Mouse (Mus musculus): ENCODE measurements at regions not wholly inside any gene's neighbourhood (a gene's known extent, or its start where the extent isn't known, plus 50 kb on each side); places are given as distances from the start of the nearest gene placed in this dataset.

GRCm38 (mm10) chr3:52754401-52754800 is 262.6 kb downstream of the Cog6 start:
- Histone ChIP-seq H3K4me1 (ENCODE audit: control insufficient read depth, low read depth, low read length) (no peaks in the 10 kb centered on the region), H3K4me3 (ENCODE audit: low read depth, low read length) (no peak overlapping the region), H3K27ac (ENCODE audit: low read length) (no peak overlapping the region), H3K36me3 (ENCODE audit: control insufficient read depth, insufficient read depth) (no peaks in the 10 kb centered on the region), H3K9me3 (replicated peaks; ENCODE audit: control insufficient read depth, low read length) (no peaks in the 10 kb centered on the region), H3K4me2 (ENCODE audit: low read depth, low read length) (no peak overlapping the region), H3K27me3 (ENCODE audit: control insufficient read depth, insufficient read depth, low read depth, low read length) (no peaks in the 10 kb centered on the region), H3K9ac (ENCODE audit: low read depth, low read length) (no peak overlapping the region)
- 75% methylated on average over 4 of the region's 4 CpGs for WGBS (ENCODE audit: insufficient replicate concordance)
- ATAC-seq (ENCODE audit: low read depth) = peak; percentile 72

DNA sequence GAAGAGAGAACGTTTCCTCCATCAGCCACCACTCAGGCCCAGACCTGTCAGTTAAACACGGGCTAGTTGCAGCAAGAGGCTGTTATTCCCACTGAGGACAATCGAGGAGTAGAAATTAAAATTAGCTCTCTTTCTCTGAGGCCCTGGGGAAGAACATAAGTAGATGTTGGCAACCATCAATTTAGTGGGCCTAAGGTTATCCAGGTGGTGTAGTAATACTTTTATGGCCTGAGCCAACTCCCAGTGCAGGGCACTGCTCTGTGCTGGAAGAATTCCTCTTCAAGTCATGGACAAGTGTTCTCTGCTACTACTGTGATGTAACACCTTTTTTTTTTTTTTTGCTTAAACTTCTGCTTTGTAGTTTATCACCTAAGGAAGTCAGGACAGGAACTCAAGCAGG is 270.1 kb downstream of the Cog6 start:
- ATAC-seq (ENCODE audit: low read depth) = no peak
- Histone ChIP-seq H3K27me3 (ENCODE audit: control insufficient read depth, insufficient read depth, low read depth, low read length) (no peaks in the 10 kb centered on the region), H3K36me3 (ENCODE audit: control insufficient read depth, insufficient read depth) (no peaks in the 10 kb centered on the region), H3K9me3 (replicated peaks; ENCODE audit: control insufficient read depth, low read length) (no peaks in the 10 kb centered on the region), H3K4me2 (ENCODE audit: low read depth, low read length) (no peak overlapping the region), H3K9ac (ENCODE audit: low read depth, low read length) (no peak overlapping the region), H3K4me1 (ENCODE audit: control insufficient read depth, low read depth, low read length) (no peaks in the 10 kb centered on the region), H3K27ac (ENCODE audit: low read length) (no peak overlapping the region), H3K4me3 (ENCODE audit: low read depth, low read length) (no peak overlapping the region)
- 40% methylated on average over 3 of the region's 3 CpGs for WGBS (ENCODE audit: insufficient replicate concordance)

- Histone ChIP-seq H3K9me3 (replicated peaks; ENCODE audit: control insufficient read depth, low read length) (no peaks in the 10 kb centered on the region), H3K4me3 (ENCODE audit: low read depth, low read length) (no peak overlapping the region), H3K27me3 (ENCODE audit: control insufficient read depth, insufficient read depth, low read depth, low read length) (no peaks in the 10 kb centered on the region), H3K9ac (ENCODE audit: low read depth, low read length) (no peak overlapping the region), H3K4me2 (ENCODE audit: low read depth, low read length) (no peak overlapping the region), H3K4me1 (ENCODE audit: control insufficient read depth, low read depth, low read length) (no peaks in the 10 kb centered on the region), H3K27ac (ENCODE audit: low read length) (no peak overlapping the region), H3K36me3 (ENCODE audit: control insufficient read depth, insufficient read depth) (no peaks in the 10 kb centered on the region)
- WGBS (ENCODE audit: insufficient replicate concordance) = 44% methylated on average over 8 of the region's 8 CpGs
- 0 out of 2 replicates have a peak, but pooled peaks have one; percentile 9 for ATAC-seq (ENCODE audit: low read depth)
These were observed 272.7 kb downstream of the Cog6 start for GRCm38 (mm10) chr3:52744334-52744733.

DNA sequence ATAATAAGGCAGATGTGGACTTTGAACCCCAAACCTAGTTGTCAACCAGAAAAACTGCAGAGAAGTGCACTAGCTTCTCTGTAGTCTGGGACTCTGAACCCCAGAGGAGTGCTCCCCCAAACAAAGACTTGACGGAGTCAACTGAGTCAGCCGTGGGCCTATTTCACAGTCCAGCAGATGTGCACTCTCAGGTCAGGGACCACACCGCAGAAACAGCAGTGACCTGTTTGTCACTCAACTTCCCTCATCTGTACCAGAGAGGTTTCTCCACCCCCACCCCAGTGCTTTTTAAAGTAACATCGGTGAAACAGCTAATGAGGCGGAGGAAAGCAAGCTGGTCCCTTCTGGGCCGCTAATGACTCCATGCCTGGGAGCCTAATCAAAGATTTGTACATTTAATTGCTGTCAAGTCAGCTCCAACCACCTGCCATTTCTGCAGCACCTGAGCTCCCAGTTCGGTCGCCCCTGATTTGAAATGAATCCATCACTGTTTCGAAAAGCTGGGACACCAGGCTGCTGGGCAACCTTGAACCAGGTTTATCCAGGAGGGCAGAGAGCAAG is 276.5 kb downstream of the Cog6 start:
- Histone ChIP-seq H3K27ac (ENCODE audit: low read length) (no peak overlapping the region), H3K4me2 (ENCODE audit: low read depth, low read length) (no peak overlapping the region), H3K4me3 (ENCODE audit: low read depth, low read length) (no peak overlapping the region), H3K9me3 (replicated peaks; ENCODE audit: control insufficient read depth, low read length) (no peaks in the 10 kb centered on the region), H3K4me1 (ENCODE audit: control insufficient read depth, low read depth, low read length) (no peaks in the 10 kb centered on the region), H3K36me3 (ENCODE audit: control insufficient read depth, insufficient read depth) (no peaks in the 10 kb centered on the region), H3K9ac (ENCODE audit: low read depth, low read length) (no peak overlapping the region), H3K27me3 (ENCODE audit: control insufficient read depth, insufficient read depth, low read depth, low read length) (no peaks in the 10 kb centered on the region)
- no peak for ATAC-seq (ENCODE audit: low read depth)
- 55% methylated on average over 9 of the region's 9 CpGs for WGBS (ENCODE audit: insufficient replicate concordance)

DNA sequence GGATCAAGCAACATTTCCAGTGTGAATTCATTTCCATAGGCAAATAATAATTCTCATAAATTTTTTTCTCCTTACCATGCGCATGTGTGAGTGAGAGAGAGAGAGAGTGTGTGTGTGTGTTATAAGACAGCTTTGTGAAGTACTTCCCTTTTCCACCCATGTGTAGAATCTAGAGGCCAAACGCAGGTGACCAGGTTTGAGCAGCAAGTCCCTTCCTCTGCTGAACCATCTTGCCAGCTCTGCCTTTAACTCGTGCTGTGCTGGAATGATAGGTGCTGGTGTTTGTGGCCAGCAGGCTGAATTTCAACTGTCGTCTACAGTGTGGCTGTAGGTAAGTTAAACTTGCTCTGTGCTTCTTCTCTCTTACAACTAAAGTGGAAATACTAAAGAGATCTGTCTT is 277.5 kb downstream of the Cog6 start:
- no peaks in the 10 kb centered on the region for H3K4me1 ChIP-seq (ENCODE audit: control insufficient read depth, low read depth, low read length)
- no peak overlapping the region for H3K9ac ChIP-seq (ENCODE audit: low read depth, low read length)
- no peaks in the 10 kb centered on the region for H3K36me3 ChIP-seq (ENCODE audit: control insufficient read depth, insufficient read depth)
- no peaks in the 10 kb centered on the region for H3K27me3 ChIP-seq (ENCODE audit: control insufficient read depth, insufficient read depth, low read depth, low read length)
- no peaks in the 10 kb centered on the region for H3K9me3 ChIP-seq (replicated peaks; ENCODE audit: control insufficient read depth, low read length)
- no peak overlapping the region for H3K4me3 ChIP-seq (ENCODE audit: low read depth, low read length)
- no peak overlapping the region for H3K27ac ChIP-seq (ENCODE audit: low read length)
- no peak for ATAC-seq (ENCODE audit: low read depth)
- no peak overlapping the region for H3K4me2 ChIP-seq (ENCODE audit: low read depth, low read length)
- WGBS (ENCODE audit: insufficient replicate concordance) = 30% methylated on average over 4 of the region's 4 CpGs

DNA sequence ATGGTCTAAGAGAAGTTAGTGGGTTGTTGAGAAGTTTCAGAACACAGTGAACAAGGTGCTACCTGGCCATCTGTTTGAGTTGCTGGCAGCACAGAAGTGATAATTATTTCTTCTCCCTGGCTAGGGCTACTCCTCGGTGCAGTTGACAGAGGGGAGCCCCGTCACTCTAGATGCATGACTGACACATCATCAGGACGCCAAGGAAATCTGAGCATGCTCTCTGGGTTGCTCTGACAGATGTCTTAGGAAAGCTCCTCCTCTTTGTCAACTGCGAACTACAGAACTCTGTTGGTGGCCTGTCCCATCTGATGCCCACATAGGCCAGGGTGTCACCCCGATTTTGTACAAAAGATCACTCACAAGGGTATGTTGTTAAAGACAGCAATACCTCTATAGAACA is 278.7 kb downstream of the Cog6 start:
- H3K27ac ChIP-seq (ENCODE audit: low read length) = no peak overlapping the region
- H3K4me1 ChIP-seq (ENCODE audit: control insufficient read depth, low read depth, low read length) = no peaks in the 10 kb centered on the region
- no peaks in the 10 kb centered on the region for H3K36me3 ChIP-seq (ENCODE audit: control insufficient read depth, insufficient read depth)
- no peak for ATAC-seq (ENCODE audit: low read depth)
- H3K27me3 ChIP-seq (ENCODE audit: control insufficient read depth, insufficient read depth, low read depth, low read length) = no peaks in the 10 kb centered on the region
- H3K9me3 ChIP-seq (replicated peaks; ENCODE audit: control insufficient read depth, low read length) = no peaks in the 10 kb centered on the region
- H3K4me2 ChIP-seq (ENCODE audit: low read depth, low read length) = no peak overlapping the region
- H3K4me3 ChIP-seq (ENCODE audit: low read depth, low read length) = no peak overlapping the region
- no peak overlapping the region for H3K9ac ChIP-seq (ENCODE audit: low read depth, low read length)
- WGBS (ENCODE audit: insufficient replicate concordance) = 46% methylated on average over 5 of the region's 5 CpGs

GRCm38 (mm10) chr3:52735939-52736338 is 281.1 kb downstream of the Cog6 start:
- no peak overlapping the region for H3K4me3 ChIP-seq (ENCODE audit: low read depth, low read length)
- no peaks in the 10 kb centered on the region for H3K4me1 ChIP-seq (ENCODE audit: control insufficient read depth, low read depth, low read length)
- H3K9me3 ChIP-seq (replicated peaks; ENCODE audit: control insufficient read depth, low read length) = no peaks in the 10 kb centered on the region
- no peak overlapping the region for H3K27ac ChIP-seq (ENCODE audit: low read length)
- H3K27me3 ChIP-seq (ENCODE audit: control insufficient read depth, insufficient read depth, low read depth, low read length) = no peaks in the 10 kb centered on the region
- no peak overlapping the region for H3K4me2 ChIP-seq (ENCODE audit: low read depth, low read length)
- H3K9ac ChIP-seq (ENCODE audit: low read depth, low read length) = no peak overlapping the region
- no peaks in the 10 kb centered on the region for H3K36me3 ChIP-seq (ENCODE audit: control insufficient read depth, insufficient read depth)
- 79% methylated on average over 7 of the region's 7 CpGs for WGBS (ENCODE audit: insufficient replicate concordance)
- no peak for ATAC-seq (ENCODE audit: low read depth)

DNA sequence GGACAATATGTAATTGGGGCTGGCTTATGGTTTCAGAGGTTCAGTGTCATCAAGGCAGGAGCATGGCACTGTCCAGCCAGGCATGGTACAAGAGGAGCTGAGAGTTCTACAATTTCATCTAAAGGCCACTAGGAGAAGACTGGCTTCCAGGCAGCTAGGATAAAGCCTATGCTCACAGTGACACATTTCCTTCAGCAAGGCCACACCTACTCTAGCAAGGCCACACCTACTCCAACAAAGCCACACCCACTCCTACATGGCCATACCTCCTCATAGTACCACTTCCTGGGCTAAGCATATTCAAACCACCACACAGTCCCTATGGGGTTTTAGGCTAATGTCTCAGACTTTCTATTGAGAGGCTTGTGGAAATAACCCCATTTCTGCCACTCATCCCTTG is 285.1 kb downstream of the Cog6 start:
- Histone ChIP-seq H3K4me1 (ENCODE audit: control insufficient read depth, low read depth, low read length) (no peaks in the 10 kb centered on the region), H3K9me3 (replicated peaks; ENCODE audit: control insufficient read depth, low read length) (no peaks in the 10 kb centered on the region), H3K36me3 (ENCODE audit: control insufficient read depth, insufficient read depth) (no peaks in the 10 kb centered on the region), H3K27ac (ENCODE audit: low read length) (no peak overlapping the region), H3K4me2 (ENCODE audit: low read depth, low read length) (no peak overlapping the region), H3K9ac (ENCODE audit: low read depth, low read length) (no peak overlapping the region), H3K4me3 (ENCODE audit: low read depth, low read length) (no peak overlapping the region), H3K27me3 (ENCODE audit: control insufficient read depth, insufficient read depth, low read depth, low read length) (no peaks in the 10 kb centered on the region)
- no peak for ATAC-seq (ENCODE audit: low read depth)

DNA sequence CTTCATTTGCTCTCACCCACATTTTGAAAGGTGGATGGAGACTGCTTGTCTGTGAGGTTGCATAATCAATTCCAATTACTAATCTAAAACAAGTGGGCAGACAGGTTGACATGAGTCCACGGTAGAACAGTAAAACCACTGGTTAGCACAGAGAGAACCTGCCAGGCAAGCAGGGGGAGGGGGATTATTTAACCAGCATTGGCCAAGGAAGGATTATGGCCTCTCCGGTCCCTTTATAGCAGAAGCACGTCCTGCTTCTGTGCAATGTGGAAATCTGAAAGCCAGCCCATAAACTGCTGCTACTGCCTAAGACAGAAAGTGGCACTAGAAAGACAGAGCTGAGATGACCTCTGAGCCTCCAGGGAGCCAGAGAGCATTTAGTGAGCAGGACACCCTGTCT is 285.5 kb downstream of the Cog6 start:
- Histone ChIP-seq H3K36me3 (ENCODE audit: control insufficient read depth, insufficient read depth) (no peaks in the 10 kb centered on the region), H3K9me3 (replicated peaks; ENCODE audit: control insufficient read depth, low read length) (no peaks in the 10 kb centered on the region), H3K27me3 (ENCODE audit: control insufficient read depth, insufficient read depth, low read depth, low read length) (no peaks in the 10 kb centered on the region), H3K9ac (ENCODE audit: low read depth, low read length) (no peak overlapping the region), H3K4me3 (ENCODE audit: low read depth, low read length) (no peak overlapping the region), H3K27ac (ENCODE audit: low read length) (no peak overlapping the region), H3K4me2 (ENCODE audit: low read depth, low read length) (no peak overlapping the region), H3K4me1 (ENCODE audit: control insufficient read depth, low read depth, low read length) (no peaks in the 10 kb centered on the region)
- ATAC-seq (ENCODE audit: low read depth) = no peak
- WGBS (ENCODE audit: insufficient replicate concordance) = 52% methylated on average over 3 of the region's 3 CpGs
